Mouse (Mus musculus) bone marrow, adult 2 months (tissue): Measurements from ENCODE around the gene Psat1. TPM values are rescaled to one million over a fixed set of nuclear protein-coding genes. Genes with fewer than 3 reads are reported as not detected.
A peak's percentile ranks its signal among the peaks of the same experiment; 100 is the strongest.

Experiments
- H3K27ac ChIP-seq: fragments of 200-500 bp; 2 replicates; pipeline ENCODE4 v1.5.1; 2012; ENCODE audit warnings: low read depth, mild to moderate bottlenecking, control low read depth, inconsistent platforms, low read length; ENCODE audit not compliant: control insufficient read depth, poor library complexity, insufficient read depth
- H3K4me1 ChIP-seq: fragments of 200-500 bp; 2 replicates; pipeline ENCODE4 v1.6.1; 2011; ENCODE audit warnings: low read length; ENCODE audit not compliant: control insufficient read depth, insufficient read depth
- H3K4me3 ChIP-seq: fragments of 200-500 bp; replicated peaks from 2 replicates; pipeline ENCODE3; 2011; ENCODE audit warnings: mild to moderate bottlenecking, low read depth, low read length, control low read depth; ENCODE audit not compliant: control insufficient read depth
- CTCF ChIP-seq: fragments of 200-500 bp; IDR thresholded peaks from 2 replicates; pipeline ENCODE4 v1.5.1; 2011; ENCODE audit warnings: low read length, control low read depth; ENCODE audit not compliant: control insufficient read depth, insufficient read depth
- POLR2A ChIP-seq: fragments of 200-500 bp; IDR thresholded peaks from 2 replicates; pipeline ENCODE4 v1.6.1; 2011; ENCODE audit warnings: low read depth, mild to moderate bottlenecking, control low read depth, low read length, borderline replicate concordance; ENCODE audit not compliant: control insufficient read depth
- WGBS: fragments of 180-500 bp; shearing (Covaris S2); methylation state at CpG from one replicate; pipeline ENCODE4 v1.1.7; 2018; 5-methylcytosine and 5-hydroxymethylcytosine counted together
- polyA plus RNA-seq: library from polyadenylated mRNA; stranded (reverse); fragments of >200 nt; gene quantifications from 2 replicates; pipeline ENCODE4 v1.2.4, GENCODE M21; 2011; ENCODE audit warnings: low replicate concordance; ENCODE audit not compliant: missing spikeins, insufficient read depth, insufficient read length

Gene Psat1
- polyA plus RNA-seq, 1 experiment, result 55.1 TPM

- Histone ChIP-seq H3K27ac (no peak overlapping the region), H3K4me1 (no peaks in the 10 kb centered on the region), H3K4me3 (no peak overlapping the region)
- TF ChIP-seq POLR2A, result no peak
- TF ChIP-seq CTCF, result no peak
- WGBS, result 87% methylated on average over 4 of the region's 4 CpGs
Observed at GRCm38 (mm10) chr19:15973365-15973764, 26.2 kb upstream of the Psat1 start.

DNA sequence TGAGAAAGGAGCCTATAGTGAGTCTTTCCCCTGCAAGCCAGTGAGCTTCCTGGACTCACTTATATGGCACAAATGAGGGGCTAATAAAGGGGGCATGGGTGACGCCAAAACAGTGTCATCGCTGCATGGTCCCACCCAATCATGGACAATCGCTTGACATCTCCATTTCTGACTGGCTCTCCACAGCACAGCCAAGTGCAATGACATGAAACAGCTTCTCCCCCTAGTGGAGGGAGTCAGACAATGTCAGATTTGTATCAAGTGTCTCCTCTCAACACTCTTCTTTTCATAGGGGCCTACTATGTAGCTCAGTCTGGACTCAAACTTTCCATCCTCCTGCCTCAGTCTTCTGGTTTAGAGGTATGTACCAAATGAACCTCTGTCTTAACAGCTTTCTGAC is 17.9 kb upstream of the Psat1 start:
- 57% methylated on average over 3 of the region's 3 CpGs for WGBS
- Histone ChIP-seq H3K4me3 (no peak overlapping the region), H3K4me1 (no peaks in the 10 kb centered on the region), H3K27ac (peak overlapping the region; percentile 26; the same call in 1 of the 2 replicates)
- no peak for TF ChIP-seq POLR2A
- TF ChIP-seq CTCF, result peak; percentile 60; the same call in 1 of the 2 replicates

DNA sequence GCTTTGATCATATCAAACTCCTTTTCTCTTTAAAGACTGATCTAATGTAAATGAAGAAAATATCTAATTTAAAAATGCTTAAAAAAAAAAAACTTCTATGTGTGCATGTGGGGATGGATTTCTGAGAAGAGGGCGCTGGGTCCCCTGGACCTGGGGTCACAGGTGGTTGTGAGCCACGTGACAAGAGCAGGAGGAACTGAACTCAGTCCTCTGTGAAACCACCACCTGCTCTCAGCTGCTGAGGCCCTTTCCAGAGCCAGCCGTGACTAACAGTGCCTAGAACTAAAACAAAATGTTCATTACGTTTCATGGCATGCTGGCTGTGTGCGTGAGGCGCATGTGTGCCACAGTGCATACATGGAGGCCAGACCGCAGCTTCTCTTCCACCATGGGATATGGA is 17.4 kb upstream of the Psat1 start:
- 80% methylated on average over 7 of the region's 7 CpGs for WGBS
- Histone ChIP-seq H3K4me1 (no peaks in the 10 kb centered on the region), H3K27ac (peak overlapping the region; percentile 26; the same call in 1 of the 2 replicates), H3K4me3 (no peak overlapping the region)
- TF ChIP-seq CTCF, result no peak
- TF ChIP-seq POLR2A, result no peak

- H3K4me3 ChIP-seq, result no peak overlapping the region
- no peak overlapping the region for H3K27ac ChIP-seq
- TF ChIP-seq POLR2A (no peak), CTCF (no peak)
- 86% methylated on average over 17 of the region's 17 CpGs for WGBS
- H3K4me1 ChIP-seq, result no peaks in the 10 kb centered on the region
Observed at GRCm38 (mm10) chr19:15963011-15963695, 16.0 kb upstream of the Psat1 start.

DNA sequence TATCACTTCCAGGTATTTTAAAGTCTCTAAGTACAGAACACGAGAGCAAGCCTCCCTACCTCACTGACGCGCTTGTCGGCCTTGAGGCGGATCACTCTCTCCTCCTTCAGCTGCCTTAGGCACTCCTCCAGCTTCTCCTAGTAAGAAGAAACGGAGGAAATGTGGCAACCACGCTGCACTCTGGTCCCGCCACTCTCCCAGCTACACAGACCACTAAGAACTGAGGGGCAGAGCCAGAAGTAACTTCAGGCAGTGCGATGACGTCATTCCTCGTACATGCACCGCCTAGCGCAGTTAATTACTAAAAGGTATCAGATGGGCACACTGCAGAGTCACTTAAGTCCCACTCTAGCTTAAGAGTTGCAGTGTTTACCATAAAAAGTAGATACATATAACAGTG is 15.2 kb upstream of the Psat1 start:
- TF ChIP-seq CTCF, result no peak
- TF ChIP-seq POLR2A, result no peak
- no peaks in the 10 kb centered on the region for H3K4me1 ChIP-seq
- H3K27ac ChIP-seq, result no peak overlapping the region
- WGBS, result 75% methylated on average over 13 of the region's 13 CpGs
- H3K4me3 ChIP-seq, result no peak overlapping the region

DNA sequence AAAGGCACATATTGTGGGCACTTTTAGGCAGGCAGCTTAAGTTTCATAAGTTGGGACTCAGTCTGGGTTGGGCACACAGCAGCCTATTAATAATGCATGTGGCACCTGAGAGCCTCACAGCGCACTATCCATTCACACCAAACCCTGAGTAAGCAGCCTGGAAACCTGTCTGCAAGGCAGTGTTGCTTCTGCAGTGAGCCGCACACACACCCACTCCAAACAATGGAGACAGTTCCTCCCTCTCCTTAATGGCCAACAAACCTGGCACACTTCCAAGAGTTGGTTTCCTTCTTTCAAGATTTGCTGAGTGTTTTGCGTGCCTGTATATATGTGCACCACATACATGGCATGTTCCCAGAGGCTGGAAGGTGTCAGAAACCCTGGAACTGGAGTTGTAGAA is 3.1 kb upstream of the Psat1 start:
- TF ChIP-seq CTCF (no peak), POLR2A (no peak)
- H3K4me1 ChIP-seq, result no peaks in the 10 kb centered on the region
- H3K27ac ChIP-seq, result no peak overlapping the region
- WGBS, result 58% methylated on average over 3 of the region's 3 CpGs
- H3K4me3 ChIP-seq, result no peak overlapping the region

GRCm38 (mm10) chr19:15948867-15949266 is 1.7 kb upstream of the Psat1 start:
- Histone ChIP-seq H3K27ac (no peak overlapping the region), H3K4me3 (no peak overlapping the region), H3K4me1 (no peaks in the 10 kb centered on the region)
- TF ChIP-seq POLR2A, result no peak
- no peak for TF ChIP-seq CTCF
- 72% methylated on average over 1 of the region's 1 CpGs for WGBS

DNA sequence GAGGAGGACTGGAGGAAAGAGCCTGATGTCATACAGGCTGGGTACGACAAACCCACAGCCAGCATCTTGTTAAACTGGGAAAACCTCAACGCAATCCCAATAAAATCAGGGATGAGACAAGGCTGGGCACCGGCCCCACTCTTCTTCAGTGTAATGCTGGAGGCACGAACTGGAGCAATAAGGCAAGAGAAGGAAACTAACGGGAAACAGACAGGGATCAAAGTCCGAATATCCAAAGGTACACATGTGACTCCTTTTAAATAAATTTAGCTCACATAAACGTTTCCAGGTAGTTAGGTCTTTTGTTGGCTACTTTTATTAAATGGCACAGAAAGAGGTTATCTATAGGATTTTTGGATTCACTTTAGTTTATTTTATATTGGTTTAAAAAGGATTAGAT is 1.3 kb upstream of the Psat1 start:
- no peak overlapping the region for H3K27ac ChIP-seq
- TF ChIP-seq POLR2A (no peak), CTCF (no peak)
- 85% methylated on average over 7 of the region's 7 CpGs for WGBS
- H3K4me1 ChIP-seq, result no peaks in the 10 kb centered on the region
- H3K4me3 ChIP-seq, result no peak overlapping the region

GRCm38 (mm10) chr19:15946663-15947062 is 474 bp downstream of the Psat1 start:
- WGBS, result 80% methylated on average over 10 of the region's 10 CpGs
- no peaks in the 10 kb centered on the region for H3K4me1 ChIP-seq
- H3K27ac ChIP-seq, result no peak overlapping the region
- no peak overlapping the region for H3K4me3 ChIP-seq
- TF ChIP-seq POLR2A (no peak), CTCF (no peak)
